Mouse (Mus musculus) E14TG2a.4 (cell line): Measurements from ENCODE around the gene Megf6.

Experiments
- CTCF ChIP-seq: conservative IDR thresholded peaks from 2 replicates; pipeline ENCODE4 v1.5.1; 2014; ENCODE audit warnings: low read length
- NANOG ChIP-seq: IDR thresholded peaks from 2 replicates; pipeline ENCODE4 v1.6.1; 2014; ENCODE audit warnings: borderline replicate concordance, low read length, mixed read lengths
- POU5F1 ChIP-seq: IDR thresholded peaks from 2 replicates; pipeline ENCODE4 v1.6.1; 2014; ENCODE audit warnings: low read length, borderline replicate concordance

DNA sequence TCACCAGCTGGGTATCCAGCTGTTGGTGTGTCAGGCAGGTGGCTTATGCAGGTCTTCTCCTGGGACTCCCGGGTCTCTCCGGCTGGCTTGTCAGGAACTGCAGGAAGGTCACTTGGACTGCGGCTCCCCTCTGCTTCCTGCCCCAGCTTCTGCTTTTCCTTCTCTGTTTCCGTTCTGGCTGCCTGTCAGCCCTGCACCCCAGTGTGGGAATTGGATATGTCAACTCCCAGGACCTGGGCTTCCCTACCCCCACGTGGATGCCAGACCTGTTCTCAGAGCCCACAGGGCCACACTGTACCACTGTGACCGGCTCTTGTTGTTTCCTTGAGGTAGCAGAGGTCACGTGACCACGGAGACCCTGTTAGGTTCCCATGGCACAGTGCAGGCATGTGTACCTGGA lies 18.4 kb downstream of the Megf6 start:
- no peak for TF ChIP-seq NANOG
- TF ChIP-seq CTCF: no peak
- TF ChIP-seq POU5F1: no peak
